Mouse (Mus musculus): Measurements from ENCODE around the gene Ppp3ca.

Ppp3ca gene

DNA sequence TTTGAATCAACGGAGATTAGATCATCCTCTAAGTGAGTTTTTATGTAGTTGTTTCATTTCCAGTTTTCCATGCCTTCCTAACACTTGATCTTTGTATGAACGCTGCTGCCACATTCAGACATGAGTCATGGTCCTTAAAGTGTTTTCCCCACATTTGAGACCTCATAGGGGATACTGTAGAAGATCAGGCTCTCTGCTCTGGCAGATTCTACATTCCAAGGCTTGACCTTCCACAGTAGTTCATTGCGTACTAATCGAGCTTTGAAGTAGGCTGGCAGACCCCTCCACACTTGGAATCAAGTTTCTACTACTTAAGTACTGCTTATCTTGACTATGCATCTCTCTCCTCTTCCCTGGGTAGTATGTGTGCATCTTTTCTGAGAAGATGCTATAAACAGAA is 183.7 kb downstream of the Ppp3ca start:
- no peak for DNase-seq (ENCODE audit: low read depth, low spot score)

DNA sequence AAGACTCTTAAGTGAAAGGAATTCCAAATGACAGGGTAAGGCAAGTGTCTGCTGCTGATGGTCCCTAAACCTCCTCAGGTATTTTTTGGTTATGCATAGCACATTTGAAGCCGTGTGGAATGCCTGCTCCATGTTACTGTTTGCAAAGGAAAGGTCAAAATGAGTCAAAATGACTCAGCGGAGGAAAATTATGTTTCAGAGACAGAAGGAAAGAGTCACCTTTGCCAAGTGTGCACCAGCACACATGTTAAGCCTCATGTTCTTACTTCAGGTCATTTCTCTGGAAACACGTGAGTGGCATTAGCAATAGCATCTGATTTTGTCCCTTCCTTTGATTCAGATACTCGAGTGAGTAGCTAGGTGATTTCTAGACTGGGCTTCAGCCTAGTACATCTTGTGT is 186.1 kb downstream of the Ppp3ca start:
- DNase-seq (ENCODE audit: low read depth, low spot score) = no peak

DNA sequence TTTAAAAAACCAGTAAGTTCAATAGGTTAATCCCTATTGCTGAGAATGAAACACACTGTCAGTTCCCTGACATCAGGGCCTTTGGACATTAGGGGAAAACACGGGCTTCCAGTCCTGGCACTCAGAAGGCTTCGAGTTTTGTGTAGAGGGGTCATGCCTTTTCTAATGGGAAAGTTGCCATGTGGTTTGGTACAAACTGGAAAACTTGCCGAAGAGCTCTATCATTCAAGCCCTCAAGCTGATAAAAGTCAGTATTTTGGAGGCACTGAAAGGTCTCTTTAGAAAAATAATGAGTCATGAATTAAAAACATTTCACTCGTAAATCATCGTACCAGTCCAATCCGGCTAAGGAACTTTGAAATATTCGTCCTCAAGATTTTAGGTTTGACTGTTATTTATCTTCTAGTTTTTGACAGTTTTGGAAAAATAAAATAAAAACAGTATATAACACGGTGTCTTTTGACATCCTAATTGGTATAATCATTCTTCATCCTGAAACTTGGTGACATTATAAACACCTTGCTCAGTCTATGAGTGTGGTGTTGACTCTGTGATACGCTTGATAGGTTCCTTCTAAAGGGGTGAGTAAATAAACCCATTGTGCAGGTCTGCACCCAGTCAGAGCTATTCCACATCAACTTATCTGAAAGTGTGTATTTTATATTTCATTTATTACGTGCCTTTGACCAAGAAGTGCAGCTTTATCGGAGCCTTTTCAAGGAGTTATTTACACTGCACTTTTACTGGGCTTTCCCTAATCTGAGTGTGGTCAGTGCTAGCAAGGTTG is 192.3 kb downstream of the Ppp3ca start:
- no peak for DNase-seq (ENCODE audit: low read depth, low spot score)

DNA sequence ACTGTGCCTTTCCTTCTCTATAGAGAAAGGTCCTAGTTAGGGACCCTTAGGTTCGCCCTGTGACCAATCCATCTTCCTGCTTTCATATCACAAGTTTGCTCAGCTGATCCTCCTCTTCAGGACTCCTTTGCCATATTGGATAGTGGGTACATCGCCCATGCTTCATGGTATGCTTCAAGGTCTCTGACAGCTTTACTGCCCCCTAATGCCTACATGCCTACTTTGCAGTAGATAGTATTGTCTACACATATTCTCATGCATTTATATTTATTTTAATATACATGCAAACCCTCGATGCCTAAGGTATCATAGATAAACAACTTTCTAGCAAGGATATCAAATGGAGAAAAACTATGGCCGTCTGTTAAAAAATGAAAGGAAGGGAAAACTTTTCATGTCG is 193.2 kb downstream of the Ppp3ca start:
- no peak for DNase-seq (ENCODE audit: low read depth, low spot score)

DNA sequence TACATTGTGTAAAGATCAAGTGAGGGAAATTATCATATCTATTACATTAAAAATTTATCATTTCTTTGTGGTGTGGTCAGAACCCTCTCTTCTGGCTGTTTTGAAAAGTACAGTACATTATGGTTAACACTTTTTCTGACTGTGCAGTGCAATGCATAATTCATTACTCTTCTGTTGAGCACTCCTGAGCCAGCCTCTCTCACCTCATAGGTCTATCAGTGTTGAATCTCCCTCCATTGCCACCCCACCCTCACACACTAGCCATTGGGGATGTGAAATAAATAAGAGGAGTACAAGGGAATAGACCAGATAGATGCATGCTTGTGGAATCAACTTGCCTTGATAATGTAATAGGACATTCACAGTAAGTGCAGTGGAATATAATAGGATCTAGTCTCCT is 194.4 kb downstream of the Ppp3ca start:
- no peak for DNase-seq (ENCODE audit: low read depth, low spot score)

DNA sequence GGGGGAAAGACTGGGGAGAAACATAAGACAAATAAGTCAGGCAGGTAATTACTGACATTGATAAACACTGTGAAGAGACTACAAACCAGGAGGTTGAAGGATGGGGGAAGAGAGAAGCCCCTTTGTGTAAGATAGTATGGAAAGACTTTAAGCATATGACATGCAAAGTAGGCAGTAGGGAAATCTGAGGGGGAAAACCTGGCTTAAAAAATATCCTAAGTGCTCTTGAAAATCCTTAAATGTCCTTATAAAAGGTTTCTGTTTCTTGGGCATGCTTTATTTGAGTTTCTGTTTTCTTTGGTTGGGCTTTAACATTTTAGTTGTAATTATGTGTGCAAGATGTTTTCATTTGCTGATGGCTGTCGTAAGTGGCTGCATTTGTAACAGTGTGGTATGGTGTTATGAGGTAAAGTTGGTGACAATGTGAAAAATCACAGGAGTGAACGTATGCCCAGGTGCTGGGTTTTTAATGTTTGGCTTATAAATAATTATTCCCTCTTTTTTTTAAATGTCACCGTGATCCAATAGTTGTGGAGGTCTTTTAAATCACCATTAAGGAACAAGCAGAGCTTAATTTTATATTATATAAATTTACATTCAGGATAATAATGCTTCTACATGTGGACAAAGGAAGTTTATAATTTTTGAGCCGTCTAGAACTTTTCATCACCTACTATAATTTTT is 195.4 kb downstream of the Ppp3ca start:
- DNase-seq (ENCODE audit: low read depth, low spot score) = no peak

DNA sequence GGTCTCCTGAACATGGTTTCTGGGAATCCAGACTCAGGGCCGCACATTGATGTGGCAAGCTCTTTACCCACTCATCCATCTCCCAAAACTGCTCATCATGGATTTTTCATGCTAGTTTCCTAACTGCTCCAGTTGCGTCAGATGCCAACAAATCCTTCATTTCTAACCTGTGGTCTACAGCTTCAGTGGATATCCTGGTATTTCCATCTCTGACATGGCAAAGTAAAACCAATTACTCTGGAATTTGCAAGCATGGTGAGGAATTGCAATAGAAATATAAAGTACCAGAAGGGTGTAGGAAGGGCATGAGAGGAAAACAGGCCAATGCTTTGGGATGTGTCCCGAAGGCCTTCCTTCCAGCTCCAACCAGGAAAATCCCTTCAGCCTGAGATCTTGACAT is 196.2 kb downstream of the Ppp3ca start:
- DNase-seq (ENCODE audit: low read depth, low spot score) = no peak

DNA sequence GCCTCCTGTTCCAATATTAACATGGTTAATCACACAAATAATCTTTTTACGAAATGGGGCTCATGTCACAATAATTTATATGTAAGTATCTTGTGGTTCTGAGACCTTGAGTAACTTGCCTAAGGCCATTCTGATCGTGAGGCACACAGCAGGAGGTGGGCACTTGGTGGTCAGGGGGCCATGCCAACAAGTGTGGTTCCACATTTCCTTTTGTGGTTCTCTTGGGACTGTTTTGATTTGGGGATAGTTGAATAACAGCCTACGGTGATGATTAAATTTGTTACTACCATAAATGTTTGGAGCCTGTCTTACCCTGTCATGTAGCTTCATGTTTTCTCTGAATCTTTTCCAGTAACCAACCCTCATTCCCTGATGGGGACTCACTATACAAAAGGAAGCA is 196.6 kb downstream of the Ppp3ca start:
- no peak for DNase-seq (ENCODE audit: low read depth, low spot score)

DNA sequence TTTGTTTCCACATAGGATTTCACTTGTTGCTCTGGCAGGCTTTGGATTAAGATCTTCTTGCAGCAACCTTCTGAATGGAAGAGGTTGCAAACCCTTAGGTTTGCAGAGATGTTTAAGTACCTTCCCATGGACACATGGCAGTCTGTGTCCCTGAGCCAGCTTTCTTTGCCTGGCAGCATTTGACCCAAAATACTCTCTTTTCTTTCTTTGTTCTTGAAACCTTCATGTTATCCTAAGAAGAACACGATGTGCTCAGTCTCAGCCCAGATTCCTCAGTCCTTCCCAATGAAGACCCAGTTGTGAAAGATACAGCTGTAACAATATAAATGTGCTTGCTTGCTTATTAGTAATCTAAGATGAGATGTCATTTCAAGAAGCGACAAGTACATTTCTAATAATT is 197.4 kb downstream of the Ppp3ca start:
- no peak for DNase-seq (ENCODE audit: low read depth, low spot score)

DNA sequence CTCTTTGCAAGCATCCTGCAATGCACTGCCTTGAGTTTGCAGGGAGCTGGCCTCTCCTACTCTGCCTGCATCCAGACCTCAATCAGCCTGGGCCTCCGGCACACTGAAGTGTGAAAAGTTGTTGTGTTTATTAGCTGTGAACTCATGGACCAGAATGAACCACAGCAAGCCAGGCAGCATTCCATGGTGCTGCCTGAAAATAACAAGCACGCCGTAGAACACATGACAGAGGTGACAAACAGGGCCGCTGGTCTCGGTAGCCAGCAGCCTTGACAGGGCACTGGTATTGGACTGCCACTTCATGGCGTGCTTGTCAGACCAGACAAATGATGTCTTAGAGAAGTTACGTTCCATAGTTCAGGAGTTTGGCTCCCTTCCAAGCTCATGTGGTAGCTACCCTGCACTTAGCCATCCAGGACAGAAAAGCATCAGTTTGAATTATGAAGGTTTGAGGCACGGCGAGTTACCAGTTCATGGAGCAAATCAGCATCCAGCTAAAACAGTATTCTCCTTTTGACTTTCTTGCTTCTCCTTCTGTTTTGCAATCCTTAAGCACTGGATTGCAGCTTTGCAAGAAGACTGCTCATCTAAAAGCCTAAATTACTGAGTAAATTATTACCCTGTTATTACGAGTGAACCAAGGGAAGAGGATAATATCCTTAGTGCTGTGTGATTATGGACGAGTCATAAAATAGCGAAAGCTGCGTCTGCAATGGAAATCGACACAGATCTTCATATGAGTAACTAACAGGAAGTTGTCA is 202.0 kb downstream of the Ppp3ca start:
- no peak for DNase-seq (ENCODE audit: low read depth, low spot score)

DNA sequence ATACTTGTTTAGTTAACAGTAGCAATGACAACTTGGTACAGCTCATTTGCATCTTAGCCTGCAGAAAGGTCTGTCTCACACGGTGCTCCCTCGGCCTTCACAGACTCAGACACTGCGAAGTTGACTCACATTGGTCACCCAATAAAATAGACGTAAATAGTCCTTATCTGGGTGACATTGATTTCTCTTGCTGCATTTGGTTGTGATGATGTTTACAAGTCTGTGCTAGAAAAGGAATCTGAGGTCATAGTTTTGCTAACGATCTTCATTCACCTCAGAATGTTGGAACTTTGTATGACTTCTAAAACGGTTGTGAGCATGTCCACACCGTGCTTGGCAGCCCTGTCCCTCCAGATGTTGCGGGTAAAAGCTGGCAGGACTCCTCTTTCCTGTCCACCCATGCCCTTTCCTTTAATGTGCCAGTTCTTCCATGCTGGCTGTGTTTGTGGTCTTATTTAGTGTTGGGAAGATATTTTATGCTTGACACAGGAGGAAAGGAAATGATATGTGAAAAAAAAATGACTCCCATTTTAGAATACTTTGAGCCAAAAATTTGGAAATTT is 202.7 kb downstream of the Ppp3ca start:
- DNase-seq (ENCODE audit: low read depth, low spot score) = no peak

DNA sequence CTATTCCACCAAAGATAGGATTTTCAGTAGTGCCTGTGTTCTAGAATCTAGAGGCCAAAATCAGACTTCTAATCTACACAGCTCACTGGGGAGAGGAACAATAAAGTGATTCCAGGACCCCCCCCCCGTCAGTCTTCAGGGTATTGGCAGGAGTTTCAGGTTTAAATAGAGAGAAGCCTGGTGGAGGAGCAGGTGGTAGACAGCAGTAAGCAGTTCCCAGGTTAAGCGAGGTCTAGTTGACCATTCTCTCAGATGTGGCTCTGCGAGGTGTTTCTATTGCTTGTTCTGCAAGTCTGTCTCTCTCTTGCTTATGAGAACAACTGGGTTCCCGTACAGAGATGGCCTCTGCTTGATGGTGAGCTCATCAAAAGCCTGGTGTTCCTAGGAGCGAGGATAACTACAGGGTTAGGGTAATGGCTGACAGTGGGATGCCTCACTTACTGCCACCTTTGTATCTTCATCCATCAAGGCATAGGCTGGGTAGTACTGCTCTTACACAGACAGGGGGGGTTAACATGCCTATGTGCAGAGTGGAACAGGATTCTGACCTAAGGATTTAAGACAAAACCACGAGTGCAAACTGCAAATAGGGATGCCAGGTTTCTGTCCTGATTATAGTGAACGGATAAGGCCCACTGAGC is 204.0 kb downstream of the Ppp3ca start:
- no peak for DNase-seq (ENCODE audit: low read depth, low spot score)

DNA sequence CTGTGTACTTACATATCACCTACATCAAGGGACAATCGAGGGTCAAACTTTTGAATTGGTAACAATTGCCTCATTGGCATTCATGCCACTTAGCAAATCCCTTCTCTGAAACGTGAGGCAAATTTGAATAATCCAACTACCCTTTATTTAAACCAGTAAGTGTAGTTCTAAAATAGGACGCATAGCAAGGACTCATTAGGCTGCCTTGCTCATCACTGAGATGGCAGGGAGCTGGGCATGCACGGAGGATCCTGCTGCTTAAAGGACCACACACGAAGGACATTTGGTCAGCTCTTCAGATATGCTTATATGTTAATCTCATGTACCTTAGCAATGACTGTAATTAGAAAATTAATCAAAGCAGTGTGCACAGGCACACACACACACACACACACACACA is 204.6 kb downstream of the Ppp3ca start:
- no peak for DNase-seq (ENCODE audit: low read depth, low spot score)

DNA sequence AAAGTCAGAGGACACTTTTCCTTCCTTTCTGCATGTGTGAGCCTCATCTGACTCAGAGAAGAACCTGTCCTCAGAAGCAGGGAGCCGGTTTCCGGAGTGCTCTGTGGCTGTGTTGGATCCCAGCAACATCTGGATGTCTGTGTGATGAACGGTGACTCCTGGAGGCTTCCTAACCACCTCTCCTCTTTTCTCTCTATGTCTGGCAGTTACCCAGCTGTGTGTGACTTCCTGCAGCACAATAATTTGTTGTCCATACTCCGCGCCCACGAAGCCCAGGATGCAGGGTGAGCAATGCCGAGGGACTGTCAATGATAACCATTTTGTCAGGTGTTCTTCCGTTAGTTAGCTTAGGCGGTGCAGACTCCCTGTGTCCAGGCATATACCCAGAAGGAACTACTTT is 217.8 kb downstream of the Ppp3ca start:
- DNase-seq (ENCODE audit: low read depth, low spot score) = no peak

DNA sequence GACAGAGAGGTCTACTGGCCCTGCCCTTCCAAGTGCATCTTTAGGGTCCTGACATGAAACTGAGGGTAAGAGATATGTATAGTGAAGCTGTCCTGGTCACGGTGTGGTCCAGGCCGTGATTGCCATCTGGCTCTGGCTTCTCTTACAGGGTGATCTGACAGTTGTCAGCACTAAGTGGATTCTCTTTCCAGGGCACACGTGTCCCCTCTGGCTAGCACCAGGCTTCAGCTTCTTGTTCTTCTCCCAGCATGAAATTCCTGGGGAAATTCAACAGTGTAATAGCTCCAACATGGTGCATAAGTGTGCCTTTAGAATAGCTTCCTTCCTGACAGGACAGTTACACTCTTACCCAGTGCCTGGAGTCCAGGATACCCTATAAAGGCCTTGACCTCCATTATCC is 222.2 kb downstream of the Ppp3ca start:
- no peak for DNase-seq (ENCODE audit: low read depth, low spot score)

DNA sequence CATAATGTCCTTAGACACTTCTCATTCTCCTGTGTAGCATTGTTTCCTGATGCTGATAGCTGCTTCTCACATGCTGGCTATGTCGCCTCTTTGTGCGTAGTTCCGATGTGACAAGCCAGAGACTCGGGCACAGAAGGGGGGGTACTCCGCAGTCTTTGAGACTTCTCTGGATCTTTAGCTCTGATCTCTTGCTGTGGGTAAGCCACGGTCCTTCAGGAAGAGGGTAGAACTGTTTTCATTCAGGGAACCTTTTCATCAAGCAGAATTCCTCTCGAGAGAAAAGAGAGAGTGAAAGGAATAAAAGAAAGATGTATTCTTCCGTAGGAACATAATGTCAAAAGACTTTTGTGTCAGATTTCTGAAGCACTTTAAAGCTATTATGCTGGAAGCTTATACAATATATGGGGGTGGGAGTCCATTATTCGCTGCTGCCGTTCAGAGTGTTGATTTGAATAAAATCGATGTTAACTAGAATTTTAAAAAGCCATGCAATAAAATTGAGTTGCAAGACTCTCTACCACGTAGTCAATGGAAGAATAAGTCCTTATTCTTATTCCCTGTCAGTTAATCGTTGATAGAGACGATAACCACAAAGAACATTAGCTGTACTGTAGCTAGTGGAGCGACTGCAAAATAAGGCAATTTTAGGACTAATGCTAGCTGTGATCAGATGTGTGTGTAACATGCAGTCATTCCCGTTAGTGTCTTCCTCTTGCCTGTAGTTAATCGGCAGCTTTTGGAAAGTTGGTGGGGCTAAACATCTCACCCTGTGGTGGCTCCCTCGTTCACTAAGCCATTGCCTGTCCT is 223.9 kb downstream of the Ppp3ca start:
- DNase-seq (ENCODE audit: low read depth, low spot score) = no peak

DNA sequence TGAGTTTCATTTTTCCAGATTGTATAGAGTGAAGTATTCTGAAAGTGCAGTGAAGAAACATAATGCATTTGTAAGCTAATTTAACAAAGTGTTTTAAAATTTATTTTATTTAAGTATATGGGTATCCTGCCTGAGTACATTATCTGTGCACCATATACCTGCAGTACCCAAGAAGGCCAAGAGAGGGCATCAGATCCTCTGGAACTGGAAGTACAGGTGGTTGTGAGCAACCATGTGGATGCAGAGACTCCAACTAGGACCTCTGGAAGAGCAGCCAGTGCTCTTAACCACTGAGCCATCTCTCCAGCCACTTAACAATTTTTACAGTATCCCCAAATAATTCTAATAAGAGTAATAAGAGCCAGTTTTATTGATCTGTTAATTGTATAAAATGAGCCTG is 225.6 kb downstream of the Ppp3ca start:
- DNase-seq (ENCODE audit: low read depth, low spot score) = no peak

DNA sequence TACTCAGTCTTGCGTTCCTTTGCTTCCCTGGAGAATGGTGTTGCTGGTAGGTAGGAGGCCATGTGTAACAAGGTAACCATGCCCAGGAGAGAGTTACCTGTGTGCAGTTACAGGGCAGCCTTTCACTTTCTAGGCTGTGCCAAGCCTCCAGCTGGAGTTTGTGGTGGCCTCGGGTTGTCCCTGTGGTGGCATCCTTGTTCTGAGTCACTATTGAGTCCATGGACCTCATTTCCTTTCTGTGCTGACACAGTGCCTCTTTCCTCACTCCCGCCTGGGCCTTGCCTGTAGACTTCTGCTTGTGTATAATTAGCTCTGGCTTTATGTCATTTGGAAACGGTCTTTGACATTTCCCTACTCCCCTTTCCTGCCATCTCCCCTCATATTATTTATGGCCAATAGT is 226.4 kb downstream of the Ppp3ca start:
- no peak for DNase-seq (ENCODE audit: low read depth, low spot score)

DNA sequence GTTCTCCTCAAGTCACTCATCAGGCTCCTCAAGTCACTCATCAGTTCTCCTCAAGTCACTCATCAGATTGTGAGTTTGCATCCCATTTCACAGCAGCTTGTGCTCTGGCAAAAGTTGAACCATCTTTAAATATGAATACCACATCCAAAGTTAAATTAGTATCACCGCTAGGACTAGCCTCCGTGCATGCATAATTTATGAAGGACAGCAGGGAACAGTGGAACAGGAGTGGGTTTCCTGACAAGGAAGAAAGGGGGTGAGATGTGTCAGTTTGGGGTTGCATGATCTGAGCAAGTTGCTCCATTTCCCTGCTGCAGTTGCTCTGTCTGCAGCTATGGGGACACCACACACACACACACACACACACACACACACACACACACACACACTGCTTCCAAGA is 229.8 kb downstream of the Ppp3ca start:
- DNase-seq (ENCODE audit: low read depth, low spot score) = no peak

DNA sequence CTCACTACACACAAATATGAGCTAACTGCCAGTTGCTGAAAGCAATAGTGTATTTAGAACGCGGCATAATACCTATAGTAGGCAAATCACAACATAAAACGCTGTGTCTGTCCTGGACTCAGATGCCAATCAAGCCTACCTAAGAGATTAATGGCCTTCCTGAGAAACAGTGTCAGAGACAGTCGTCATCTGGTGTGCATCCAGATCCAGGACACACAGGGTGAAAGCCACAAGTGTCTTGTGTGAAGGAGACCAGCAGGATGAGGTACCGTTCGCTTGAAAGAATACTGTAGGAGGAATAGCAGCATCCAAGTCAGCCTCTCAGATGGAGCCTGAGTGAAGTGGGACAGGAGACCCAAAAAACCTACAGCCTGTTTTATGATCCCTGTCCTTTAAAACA is 231.1 kb downstream of the Ppp3ca start:
- no peak for DNase-seq (ENCODE audit: low read depth, low spot score)

DNA sequence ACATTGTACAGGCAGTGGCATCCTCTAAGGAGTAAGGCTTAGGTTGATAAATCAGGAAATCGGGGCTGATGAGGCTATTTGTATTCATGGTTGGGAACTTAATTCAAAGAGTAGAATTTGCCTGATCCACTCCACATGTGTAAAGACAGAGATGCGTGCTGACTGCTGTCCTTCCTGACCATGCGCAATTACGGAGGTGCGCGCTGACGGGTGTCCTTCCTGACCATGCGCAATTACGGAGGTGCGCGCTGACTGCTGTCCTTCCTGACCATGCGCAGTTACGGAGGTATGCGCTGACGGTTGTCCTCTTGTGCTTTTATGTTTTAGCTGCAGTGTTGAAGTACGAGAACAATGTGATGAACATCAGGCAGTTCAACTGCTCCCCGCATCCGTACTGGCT is 232.9 kb downstream of the Ppp3ca start:
- no peak for DNase-seq (ENCODE audit: low read depth, low spot score)

Measured in retina, postnatal 7 days (tissue).